Mouse (Mus musculus) brain, embryonic 14.5 days (tissue): ENCODE data around the gene Agap3.

Source experiments
- CTCF ChIP-seq: fragments of 200-500 bp; IDR thresholded peaks from 2 replicates; pipeline ENCODE4 v1.5.1; 2012; ENCODE audit warnings: inconsistent platforms, mild to moderate bottlenecking, moderate library complexity, borderline replicate concordance; ENCODE audit not compliant: insufficient read depth, insufficient read length; ENCODE audit errors: extremely low read depth
- POLR2A ChIP-seq: fragments of 200-500 bp; IDR thresholded peaks from 2 replicates; pipeline ENCODE4 v1.6.1; 2012; ENCODE audit warnings: mild to moderate bottlenecking, inconsistent platforms, borderline replicate concordance; ENCODE audit not compliant: poor library complexity, insufficient read depth, insufficient read length, severe bottlenecking; ENCODE audit errors: extremely low read depth

DNA sequence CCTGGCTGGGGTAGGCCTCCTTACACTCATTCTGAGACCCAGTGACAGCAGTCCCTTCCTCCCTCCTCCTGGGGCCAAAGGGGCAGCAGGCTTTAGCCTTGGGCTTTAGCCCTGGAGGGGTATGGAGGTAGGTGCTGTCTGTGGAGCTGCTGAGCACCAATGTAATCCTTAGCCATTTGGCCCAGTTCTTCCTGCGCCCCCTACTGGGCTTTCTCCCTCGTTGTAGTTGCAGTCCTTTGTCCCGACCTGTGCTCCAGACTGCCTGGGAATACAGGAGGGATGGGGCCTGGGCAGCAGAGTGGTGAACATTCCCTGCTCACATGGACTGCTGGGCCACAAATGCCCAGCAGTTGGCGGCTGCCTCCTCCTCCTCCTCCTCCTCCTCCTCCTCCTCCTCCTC lies 29.7 kb downstream of the Agap3 start:
- TF ChIP-seq POLR2A (no peak), CTCF (peak; percentile 82)
